Mouse (Mus musculus): Measurements from ENCODE around the gene Slc12a9. TPM values are rescaled to one million over a fixed set of nuclear protein-coding genes. Genes with fewer than 3 reads are reported as not detected.
A peak's percentile ranks its signal among the peaks of the same experiment; 100 is the strongest.

Gene Slc12a9
- polyA plus RNA-seq, 1 experiment: 7.3 TPM

- TF ChIP-seq MYOG (IDR thresholded peaks at IDR 0.05; ENCODE audit: control insufficient read depth, extremely low read depth, insufficient read length): no peak
- no peak for TF ChIP-seq MAX (IDR thresholded peaks at IDR 0.05)
- no peak for TF ChIP-seq CEBPB (IDR thresholded peaks at IDR 0.05; ENCODE audit: low read depth)
- no peak for TF ChIP-seq CTCF (IDR thresholded peaks at IDR 0.05; ENCODE audit: control insufficient read depth, insufficient read depth, insufficient read length)
- no peak for TF ChIP-seq MYOD1 (IDR thresholded peaks at IDR 0.05; ENCODE audit: control insufficient read depth, insufficient read length, low read depth)
- TF ChIP-seq USF1 (IDR thresholded peaks at IDR 0.05; ENCODE audit: low read depth): no peak
- TF ChIP-seq FOSL1 (IDR thresholded peaks at IDR 0.05; ENCODE audit: insufficient read depth, low read length, poor library complexity, severe bottlenecking): no peak
- Histone ChIP-seq H3K79me2 (ENCODE audit: control insufficient read depth, insufficient read depth) (peaks cover 81% of the 10 kb centered on the region), H3K27me3 (ENCODE audit: control insufficient read depth, insufficient read depth, insufficient read length) (no peaks in the 10 kb centered on the region), H3K79me3 (ENCODE audit: low read depth) (peaks cover 49% of the 10 kb centered on the region), H3ac (ENCODE audit: control insufficient read depth, insufficient read length, low read depth) (peak overlapping the region; percentile 93), H3K36me3 (ENCODE audit: control insufficient read depth, insufficient read depth) (peaks cover 67% of the 10 kb centered on the region), H3K4me3 (ENCODE audit: insufficient read depth, poor library complexity, severe bottlenecking) (peak overlapping the region; percentile 80)
Measured at GRCm38 (mm10) chr5:137306439-137307005, 26.9 kb downstream of the Slc12a9 start.

- peaks cover 78% of the 10 kb centered on the region for H3K79me2 ChIP-seq (ENCODE audit: control insufficient read depth, insufficient read depth)
- H3K4me3 ChIP-seq (ENCODE audit: insufficient read depth, poor library complexity, severe bottlenecking): peak overlapping the region; percentile 80
- no peaks in the 10 kb centered on the region for H3K27me3 ChIP-seq (ENCODE audit: control insufficient read depth, insufficient read depth, insufficient read length)
- peaks cover 71% of the 10 kb centered on the region for H3K36me3 ChIP-seq (ENCODE audit: control insufficient read depth, insufficient read depth)
- peaks cover 46% of the 10 kb centered on the region for H3K79me3 ChIP-seq (ENCODE audit: low read depth)
- no peak overlapping the region for H3ac ChIP-seq (ENCODE audit: control insufficient read depth, insufficient read length, low read depth)
- TF ChIP-seq MYOG (IDR thresholded peaks at IDR 0.05; ENCODE audit: control insufficient read depth, extremely low read depth, insufficient read length): no peak
- no peak for TF ChIP-seq CTCF (IDR thresholded peaks at IDR 0.05; ENCODE audit: control insufficient read depth, insufficient read depth, insufficient read length)
- TF ChIP-seq MAX (IDR thresholded peaks at IDR 0.05): no peak
- no peak for TF ChIP-seq USF1 (IDR thresholded peaks at IDR 0.05; ENCODE audit: low read depth)
- no peak for TF ChIP-seq FOSL1 (IDR thresholded peaks at IDR 0.05; ENCODE audit: insufficient read depth, low read length, poor library complexity, severe bottlenecking)
- TF ChIP-seq MYOD1 (IDR thresholded peaks at IDR 0.05; ENCODE audit: control insufficient read depth, insufficient read length, low read depth): no peak
- no peak for TF ChIP-seq CEBPB (IDR thresholded peaks at IDR 0.05; ENCODE audit: low read depth)
Measured at GRCm38 (mm10) chr5:137305822-137306221, 27.6 kb downstream of the Slc12a9 start.

- Histone ChIP-seq H3K27me3 (ENCODE audit: control insufficient read depth, insufficient read depth, insufficient read length) (no peaks in the 10 kb centered on the region), H3K79me3 (ENCODE audit: low read depth) (peaks cover 48% of the 10 kb centered on the region), H3ac (ENCODE audit: control insufficient read depth, insufficient read length, low read depth) (no peak overlapping the region), H3K4me3 (ENCODE audit: insufficient read depth, poor library complexity, severe bottlenecking) (no peak overlapping the region), H3K36me3 (ENCODE audit: control insufficient read depth, insufficient read depth) (peaks cover 71% of the 10 kb centered on the region), H3K79me2 (ENCODE audit: control insufficient read depth, insufficient read depth) (peaks cover 70% of the 10 kb centered on the region)
- TF ChIP-seq USF1 (IDR thresholded peaks at IDR 0.05; ENCODE audit: low read depth) (no peak), MAX (IDR thresholded peaks at IDR 0.05) (no peak), CTCF (IDR thresholded peaks at IDR 0.05; ENCODE audit: control insufficient read depth, insufficient read depth, insufficient read length) (no peak), MYOG (IDR thresholded peaks at IDR 0.05; ENCODE audit: control insufficient read depth, extremely low read depth, insufficient read length) (no peak), CEBPB (IDR thresholded peaks at IDR 0.05; ENCODE audit: low read depth) (no peak), FOSL1 (IDR thresholded peaks at IDR 0.05; ENCODE audit: insufficient read depth, low read length, poor library complexity, severe bottlenecking) (no peak), MYOD1 (IDR thresholded peaks at IDR 0.05; ENCODE audit: control insufficient read depth, insufficient read length, low read depth) (no peak)
Measured at GRCm38 (mm10) chr5:137304816-137305215, 28.6 kb downstream of the Slc12a9 start.

GRCm38 (mm10) chr5:137304165-137304564 is 29.2 kb downstream of the Slc12a9 start:
- no peak for TF ChIP-seq FOSL1 (IDR thresholded peaks at IDR 0.05; ENCODE audit: insufficient read depth, low read length, poor library complexity, severe bottlenecking)
- TF ChIP-seq CTCF (IDR thresholded peaks at IDR 0.05; ENCODE audit: control insufficient read depth, insufficient read depth, insufficient read length): no peak
- no peak for TF ChIP-seq USF1 (IDR thresholded peaks at IDR 0.05; ENCODE audit: low read depth)
- TF ChIP-seq CEBPB (IDR thresholded peaks at IDR 0.05; ENCODE audit: low read depth): no peak
- TF ChIP-seq MYOG (IDR thresholded peaks at IDR 0.05; ENCODE audit: control insufficient read depth, extremely low read depth, insufficient read length): no peak
- no peak for TF ChIP-seq MYOD1 (IDR thresholded peaks at IDR 0.05; ENCODE audit: control insufficient read depth, insufficient read length, low read depth)
- TF ChIP-seq MAX (IDR thresholded peaks at IDR 0.05): no peak
- no peak overlapping the region for H3K4me3 ChIP-seq (ENCODE audit: insufficient read depth, poor library complexity, severe bottlenecking)
- peaks cover 64% of the 10 kb centered on the region for H3K79me2 ChIP-seq (ENCODE audit: control insufficient read depth, insufficient read depth)
- no peaks in the 10 kb centered on the region for H3K27me3 ChIP-seq (ENCODE audit: control insufficient read depth, insufficient read depth, insufficient read length)
- no peak overlapping the region for H3ac ChIP-seq (ENCODE audit: control insufficient read depth, insufficient read length, low read depth)
- peaks cover 48% of the 10 kb centered on the region for H3K79me3 ChIP-seq (ENCODE audit: low read depth)
- H3K36me3 ChIP-seq (ENCODE audit: control insufficient read depth, insufficient read depth): peaks cover 71% of the 10 kb centered on the region

GRCm38 (mm10) chr5:137303609-137304008 is 29.8 kb downstream of the Slc12a9 start:
- H3K27me3 ChIP-seq (ENCODE audit: control insufficient read depth, insufficient read depth, insufficient read length): no peaks in the 10 kb centered on the region
- peaks cover 48% of the 10 kb centered on the region for H3K79me3 ChIP-seq (ENCODE audit: low read depth)
- peaks cover 60% of the 10 kb centered on the region for H3K79me2 ChIP-seq (ENCODE audit: control insufficient read depth, insufficient read depth)
- H3K4me3 ChIP-seq (ENCODE audit: insufficient read depth, poor library complexity, severe bottlenecking): no peak overlapping the region
- TF ChIP-seq USF1 (IDR thresholded peaks at IDR 0.05; ENCODE audit: low read depth) (no peak), MAX (IDR thresholded peaks at IDR 0.05) (no peak), FOSL1 (IDR thresholded peaks at IDR 0.05; ENCODE audit: insufficient read depth, low read length, poor library complexity, severe bottlenecking) (no peak), CEBPB (IDR thresholded peaks at IDR 0.05; ENCODE audit: low read depth) (no peak), MYOD1 (IDR thresholded peaks at IDR 0.05; ENCODE audit: control insufficient read depth, insufficient read length, low read depth) (no peak), MYOG (IDR thresholded peaks at IDR 0.05; ENCODE audit: control insufficient read depth, extremely low read depth, insufficient read length) (no peak), CTCF (IDR thresholded peaks at IDR 0.05; ENCODE audit: control insufficient read depth, insufficient read depth, insufficient read length) (no peak)
- H3K36me3 ChIP-seq (ENCODE audit: control insufficient read depth, insufficient read depth): peaks cover 71% of the 10 kb centered on the region
- H3ac ChIP-seq (ENCODE audit: control insufficient read depth, insufficient read length, low read depth): no peak overlapping the region

Data from C2C12 (cell line).